In the genomic region with DNA sequence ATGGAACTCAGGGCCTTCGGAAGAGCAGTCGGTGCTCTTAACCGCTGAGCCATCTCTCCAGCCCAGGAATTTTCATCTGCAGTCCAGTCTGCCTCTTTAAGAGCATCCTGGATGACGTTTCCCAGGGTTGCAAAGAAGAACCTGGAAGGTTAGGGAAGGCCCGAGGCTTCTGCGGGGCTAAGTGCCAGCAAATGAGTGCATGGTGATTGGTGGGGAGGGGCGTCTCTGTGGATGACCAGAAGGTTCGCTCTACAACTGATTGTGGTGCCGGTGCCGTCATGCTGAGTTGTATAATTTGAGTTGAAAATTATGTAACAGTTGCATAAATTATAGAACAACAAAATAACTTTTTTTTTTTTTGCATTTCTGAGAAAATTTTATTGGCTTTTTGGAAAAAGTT, we compare ENCODE assay signal across 22 mouse cellular contexts. TPM values are rescaled to one million over a fixed set of nuclear protein-coding genes. Genes with fewer than 3 reads are reported as not detected.
"Had no signal": no experiment of that assay in that cellular context is flagged by ENCODE, and none has a peak within 500 bp of the region (broad histone marks: within the 10 kb centered on the region; RNA-seq: fewer than 3 reads in every experiment).

No protein-coding gene starts in this region.

- H3K4me3 ChIP-seq: neural tube, embryonic 13.5 days; neural tube, embryonic 15.5 days; stomach, embryonic 15.5 days had no signal

- H3K27ac ChIP-seq: neural tube, embryonic 13.5 days; neural tube, embryonic 15.5 days; stomach, embryonic 15.5 days; stomach, postnatal 0 days had no signal

- H3K4me2 ChIP-seq: neural tube, embryonic 13.5 days; neural tube, embryonic 15.5 days; stomach, embryonic 15.5 days had no signal

- H3K9ac ChIP-seq: neural tube, embryonic 13.5 days; neural tube, embryonic 15.5 days; stomach, embryonic 15.5 days had no signal

- H3K36me3 ChIP-seq: neural tube, embryonic 13.5 days; neural tube, embryonic 15.5 days; stomach, embryonic 15.5 days had no signal

- DNase-seq: retina, postnatal 1 day; right cerebral cortex, adult 18-20 months; right cerebral cortex, postnatal 14 days; right cerebral cortex, postnatal 25 days; right cerebral cortex, postnatal 4 days; spleen, adult 18-20 months; thymus, adult 18-20 months; thymus, adult 2 months; thymus, postnatal 14 days; thymus, postnatal 25 days; thymus, postnatal 36 days; thymus, postnatal 4 days had no signal

- H3K9me3 ChIP-seq: neural tube, embryonic 13.5 days; neural tube, embryonic 15.5 days; stomach, embryonic 15.5 days had no signal

RNA-seq across cellular contexts. Expression of gene Slc22a7, which starts 0.9 kb away (rescaled TPM):
- total RNA-seq: neutrophil, adult 5-6 weeks had no signal
- polyA plus RNA-seq: neural tube, embryonic 13.5 days; neural tube, embryonic 14.5 days; neural tube, embryonic 15.5 days; small intestine, adult 2 months; stomach, embryonic 14.5 days; stomach, embryonic 15.5 days; stomach, embryonic 16.5 days; stomach, postnatal 0 days; urinary bladder, adult 2 months had no signal

RNA-seq across cellular contexts. Expression of gene Crip3, which starts 10.4 kb away (rescaled TPM):
- polyA plus RNA-seq: small intestine, adult 2 months had no signal

RNA-seq across cellular contexts. Expression of gene Dnph1, which starts 57.3 kb away (rescaled TPM):
- total RNA-seq: neutrophil, adult 5-6 weeks had no signal
